Mouse (Mus musculus): Measurements from ENCODE around the gene Abcc4. TPM values are rescaled to one million over a fixed set of nuclear protein-coding genes. Genes with fewer than 3 reads are reported as not detected.
A peak's percentile ranks its signal among the peaks of the same experiment; 100 is the strongest.
"Not testable (repeated sequence)": the region's sequence is repeated elsewhere in the genome, so short reads cannot be mapped to it uniquely, and the experiment has no call there.

The Abcc4 gene
- total RNA-seq, 2 experiments from 2014 or later, result 9.6 to 9.9 TPM

DNA sequence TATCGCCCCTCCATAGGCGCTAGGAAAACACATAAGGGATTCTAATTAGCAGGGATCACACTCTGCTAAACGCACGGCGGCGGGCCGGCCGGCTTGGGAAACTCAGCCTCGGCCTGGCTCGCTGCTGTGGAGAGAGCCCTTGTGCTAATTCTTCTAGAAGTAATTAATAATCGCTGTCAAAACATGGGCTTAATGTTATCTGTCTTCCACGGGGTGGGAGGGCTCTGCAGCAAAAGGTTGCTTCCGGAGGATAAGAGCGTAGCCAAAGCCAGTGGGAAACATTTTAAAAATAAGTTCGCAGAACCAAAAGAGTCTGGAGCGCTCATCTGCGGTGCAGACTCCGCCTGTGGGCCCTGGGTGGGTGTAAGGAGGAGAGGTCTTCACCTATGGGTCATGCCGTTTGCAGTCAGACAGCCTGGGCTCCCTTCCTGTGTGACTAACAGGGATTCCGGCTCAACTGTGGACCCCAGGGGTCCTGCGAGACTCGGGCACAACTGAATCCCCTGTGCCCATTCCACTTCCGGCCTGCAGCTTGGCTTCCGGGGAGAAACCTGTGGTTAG lies 154.2 kb downstream of the Abcc4 start:
- peak; percentile 23 to 34 for DNase-seq
- intact Hi-C loops (cut with DNase I), result no loop called here

GRCm38 (mm10) chr14:118551061-118551724 lies 154.8 kb downstream of the Abcc4 start:
- intact Hi-C loops (cut with DNase I), result no loop called here
- DNase-seq, result no peak

DNA sequence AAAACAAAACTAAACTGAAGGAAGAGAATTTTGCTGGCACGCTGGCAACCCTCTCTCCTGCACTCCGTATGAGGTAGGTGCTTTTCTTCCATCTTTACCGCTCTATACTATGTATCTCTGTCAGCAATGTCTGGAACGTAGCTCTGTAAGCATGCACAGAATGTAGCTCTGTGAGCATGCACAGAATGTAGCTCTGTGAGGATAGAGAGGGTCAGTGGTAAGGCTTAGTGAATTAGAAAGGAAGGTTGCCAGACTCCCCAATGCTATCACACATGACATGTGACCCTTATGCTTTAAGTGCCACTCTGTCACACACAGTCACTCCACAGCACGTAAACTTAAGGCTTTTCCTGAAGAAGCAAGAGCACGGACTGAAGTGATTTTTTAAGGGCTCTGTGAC lies 161.5 kb downstream of the Abcc4 start:
- DNase-seq, result no peak
- intact Hi-C loops (cut with DNase I), result no loop called here

- intact Hi-C loops (cut with DNase I), result no loop called here
- no peak for DNase-seq
Observed at GRCm38 (mm10) chr14:118542947-118543346, 163.1 kb downstream of the Abcc4 start.

GRCm38 (mm10) chr14:118531539-118531938 lies 174.5 kb downstream of the Abcc4 start:
- DNase-seq, result no peak

GRCm38 (mm10) chr14:118514280-118515031 lies 191.6 kb downstream of the Abcc4 start:
- no peak for DNase-seq
- intact Hi-C loops (cut with DNase I), result no loop called here

More at GRCm38 (mm10) chr14:118531539-118531938, 174.5 kb downstream of the Abcc4 start:
- intact Hi-C loops (cut with DNase I), result no loop called here

- DNase-seq; intact Hi-C loops (cut with DNase I): not testable (repeated sequence)
Observed at GRCm38 (mm10) chr14:118511715-118512114, 194.3 kb downstream of the Abcc4 start.

- DNase-seq, result no peak
- intact Hi-C loops (cut with DNase I), result no loop called here
Observed at GRCm38 (mm10) chr14:118510793-118511192, 195.2 kb downstream of the Abcc4 start.

DNA sequence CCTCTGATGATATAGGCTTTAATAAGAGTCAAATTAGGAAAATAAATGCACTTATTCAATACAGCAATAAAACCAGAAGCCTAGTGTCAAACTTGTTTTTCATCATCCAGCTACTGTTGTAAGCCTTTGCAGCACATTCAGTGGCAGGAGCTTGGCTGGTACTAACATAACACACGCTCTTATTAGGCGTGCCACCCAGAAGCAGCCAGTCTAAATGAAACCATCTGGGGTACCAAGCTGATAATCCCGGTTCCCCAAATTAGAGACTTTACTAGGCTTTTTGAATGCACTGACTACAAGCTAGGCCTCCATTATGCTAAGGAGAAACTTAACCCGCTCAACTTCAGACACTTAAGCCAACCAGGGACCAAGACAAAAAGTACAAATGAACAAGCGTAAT lies 195.8 kb downstream of the Abcc4 start:
- intact Hi-C loops (cut with DNase I), result no loop called here
- DNase-seq, result no peak

- intact Hi-C loops (cut with DNase I), result loop anchor here (5.0 kb wide), 1 partner anchor 84 kb away; no protein-coding TSS in a partner anchor
- DNase-seq, result no peak
Observed at GRCm38 (mm10) chr14:118507829-118508228, 198.2 kb downstream of the Abcc4 start.

DNA sequence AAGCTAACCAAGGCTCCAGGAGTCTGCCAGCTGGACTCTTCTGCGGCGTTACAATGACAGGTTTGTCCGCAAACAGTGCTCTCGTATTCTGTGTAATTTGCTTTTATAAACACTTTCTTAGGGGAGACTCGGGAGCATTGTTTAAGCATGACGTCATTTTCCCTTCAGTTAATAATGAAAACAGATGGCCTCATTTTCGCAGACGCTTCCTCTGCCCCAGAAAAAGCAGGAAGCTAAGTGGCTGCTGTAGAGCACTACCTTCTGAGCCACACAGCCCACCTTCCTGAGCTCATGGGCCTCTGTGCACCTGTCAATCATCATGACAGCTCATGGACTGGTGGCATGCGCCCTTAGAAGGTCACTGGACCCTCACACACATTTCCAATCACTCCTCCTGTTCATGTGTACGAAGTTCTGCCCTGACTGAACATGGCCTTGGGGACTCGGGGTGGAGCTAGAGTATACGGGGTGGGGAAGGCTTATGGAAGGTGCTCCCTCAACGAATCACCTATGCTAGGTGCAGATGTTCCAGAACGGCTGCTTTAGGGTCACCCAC lies 199.3 kb downstream of the Abcc4 start:
- intact Hi-C loops (cut with DNase I), result loop anchor here (5.0 kb wide), 1 partner anchor 86 kb away; no protein-coding TSS in a partner anchor
- DNase-seq, result peak; percentile 22 to 29

GRCm38 (mm10) chr14:118496767-118497166 lies 209.3 kb downstream of the Abcc4 start:
- intact Hi-C loops (cut with DNase I), result no loop called here
- DNase-seq, result no peak

GRCm38 (mm10) chr14:118495458-118495857 lies 210.6 kb downstream of the Abcc4 start:
- DNase-seq, result no peak
- intact Hi-C loops (cut with DNase I), result no loop called here

- intact Hi-C loops (cut with DNase I), result no loop called here
- no peak for DNase-seq
Observed at GRCm38 (mm10) chr14:118491708-118492107, 214.3 kb downstream of the Abcc4 start.

GRCm38 (mm10) chr14:118491300-118491699 lies 214.7 kb downstream of the Abcc4 start:
- no peak for DNase-seq
- intact Hi-C loops (cut with DNase I), result no loop called here

- DNase-seq, result no peak
- intact Hi-C loops (cut with DNase I), result no loop called here
Observed at GRCm38 (mm10) chr14:118490525-118490924, 215.5 kb downstream of the Abcc4 start.

- DNase-seq, result no peak
- intact Hi-C loops (cut with DNase I), result no loop called here
Observed at GRCm38 (mm10) chr14:118486349-118486748, 219.7 kb downstream of the Abcc4 start.

DNA sequence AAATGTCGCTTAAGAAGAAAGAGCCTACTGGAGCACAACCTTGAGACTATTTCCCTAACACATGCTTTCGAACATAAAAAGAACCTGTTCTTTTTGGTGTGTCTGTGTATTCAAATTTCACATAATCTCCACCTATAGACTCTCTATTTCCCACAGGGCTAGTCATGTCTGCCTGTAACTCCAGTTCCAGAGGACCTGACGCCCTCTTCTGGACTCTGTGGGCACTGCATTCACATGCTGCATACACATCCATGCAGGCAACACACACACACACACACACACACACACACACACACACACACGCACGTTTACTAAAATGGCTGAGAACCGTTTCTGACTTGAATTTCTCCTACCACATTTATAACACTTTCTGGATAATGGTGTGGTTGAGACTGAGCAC lies 220.4 kb downstream of the Abcc4 start:
- intact Hi-C loops (cut with DNase I), result no loop called here
- no peak for DNase-seq

DNA sequence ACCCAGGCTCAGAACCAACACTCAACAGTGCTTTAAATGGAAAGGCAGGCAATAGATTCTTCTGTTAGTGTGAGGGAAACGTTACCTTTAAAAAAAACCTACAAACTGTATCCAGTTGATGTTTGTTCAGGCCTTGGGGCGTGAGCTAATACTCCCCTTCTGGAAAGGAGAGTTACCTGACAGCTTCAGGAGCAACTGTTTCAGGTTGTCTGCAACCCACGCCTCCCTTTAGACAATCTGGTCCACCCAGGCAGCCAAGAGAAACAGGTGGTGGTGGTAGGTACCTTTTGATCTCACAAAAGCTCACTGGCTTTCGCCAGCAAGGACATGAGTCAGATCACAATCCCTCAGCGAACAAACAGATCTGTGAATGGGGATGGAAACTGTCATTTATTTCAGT lies 223.7 kb downstream of the Abcc4 start:
- DNase-seq, result no peak
- intact Hi-C loops (cut with DNase I), result no loop called here

GRCm38 (mm10) chr14:118481779-118482178 lies 224.2 kb downstream of the Abcc4 start:
- DNase-seq, result no peak
- intact Hi-C loops (cut with DNase I), result no loop called here

GRCm38 (mm10) chr14:118476329-118476728 lies 229.7 kb downstream of the Abcc4 start:
- intact Hi-C loops (cut with DNase I), result no loop called here
- no peak for DNase-seq

Data from heart, postnatal 14 days (tissue).